Mouse (Mus musculus) CD4-positive naive resting alpha-beta T cell, adult 76 days (primary cell): Measurements from ENCODE around the gene Srrm3. TPM values are rescaled to one million over a fixed set of nuclear protein-coding genes. Genes with fewer than 3 reads are reported as not detected.

Source experiments
- total RNA-seq: library from RNA; stranded (reverse); gene quantifications from one replicate; pipeline ENCODE4 v1.2.4, GENCODE M21; 2023

The Srrm3 gene
- not detected for total RNA-seq

GRCm38 (mm10) chr5:135806555-135807262 is at the start of gene Srrm3:
TSS of gene Srrm3 (plus strand) at chr5:135806890.

GRCm38 (mm10) chr5:135777796-135778470 is 28.8 kb upstream of the Srrm3 start, which contains the start of gene Styxl1:
TSS of gene Styxl1 (minus strand) at chr5:135778385.

GRCm38 (mm10) chr5:135778471-135779445 is 27.9 kb upstream of the Srrm3 start, which contains the start of gene Mdh2:
TSS of gene Mdh2 (plus strand) at chr5:135778480.

GRCm38 (mm10) chr5:135887675-135888102 is 81.0 kb downstream of the Srrm3 start, which contains the start of gene Hspb1:
TSS of gene Hspb1 (plus strand) at chr5:135887919.

Other genes starting within 250 kb of the Srrm3 start
- gene Ccl26, start 243.3 kb upstream of the Srrm3 start, total RNA-seq = not detected
- not detected for gene Ccl24, start 233.8 kb upstream of the Srrm3 start, total RNA-seq
- gene Rhbdd2, start 174.3 kb upstream of the Srrm3 start, total RNA-seq = 17.7 TPM
- 49.3 TPM for gene Por, start 136.9 kb upstream of the Srrm3 start, total RNA-seq
- gene Tmem120a, start 62.4 kb upstream of the Srrm3 start, total RNA-seq = 9.2 TPM
- not detected for gene Styxl1, start 28.5 kb upstream of the Srrm3 start, total RNA-seq
- 177 TPM for gene Mdh2, start 28.4 kb upstream of the Srrm3 start, total RNA-seq
- gene Hspb1, start 81.0 kb downstream of the Srrm3 start, total RNA-seq = 0.67 TPM
- gene Ywhag, start 127.7 kb downstream of the Srrm3 start, total RNA-seq = 54.6 TPM
- not detected for gene Ssc4d, start 167.6 kb downstream of the Srrm3 start, total RNA-seq
- gene Zp3, start 173.2 kb downstream of the Srrm3 start, total RNA-seq = not detected
- 30.5 TPM for gene Dtx2, start 187.9 kb downstream of the Srrm3 start, total RNA-seq
- not detected for gene Upk3b, start 231.6 kb downstream of the Srrm3 start, total RNA-seq
- gene Upk3bl, start 247.6 kb downstream of the Srrm3 start, total RNA-seq = not detected